Mouse (Mus musculus): ENCODE data around the gene Slc13a5.

Gene Slc13a5

DNA sequence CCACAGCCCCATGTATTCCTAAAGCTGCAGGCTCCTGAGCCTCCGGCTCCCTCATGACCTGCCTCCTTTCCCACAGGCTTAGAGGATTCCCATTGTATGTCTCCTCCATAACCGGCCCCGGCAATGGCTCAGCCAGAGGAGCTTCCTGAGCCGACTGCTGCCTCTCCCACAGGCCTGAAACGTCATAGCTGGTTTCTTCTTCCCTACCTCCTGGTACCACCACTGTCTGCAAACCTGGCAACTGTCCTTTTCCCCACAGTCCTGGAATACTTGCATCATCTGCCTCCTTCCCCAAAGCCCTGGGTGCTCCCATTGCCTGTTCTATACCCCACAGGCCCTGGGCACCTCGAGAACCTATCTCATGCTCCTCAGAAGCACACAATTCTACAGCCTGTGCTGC lies 61.8 kb downstream of the Slc13a5 start:
- DNase-seq (ENCODE audit: low spot score), result no peak

DNA sequence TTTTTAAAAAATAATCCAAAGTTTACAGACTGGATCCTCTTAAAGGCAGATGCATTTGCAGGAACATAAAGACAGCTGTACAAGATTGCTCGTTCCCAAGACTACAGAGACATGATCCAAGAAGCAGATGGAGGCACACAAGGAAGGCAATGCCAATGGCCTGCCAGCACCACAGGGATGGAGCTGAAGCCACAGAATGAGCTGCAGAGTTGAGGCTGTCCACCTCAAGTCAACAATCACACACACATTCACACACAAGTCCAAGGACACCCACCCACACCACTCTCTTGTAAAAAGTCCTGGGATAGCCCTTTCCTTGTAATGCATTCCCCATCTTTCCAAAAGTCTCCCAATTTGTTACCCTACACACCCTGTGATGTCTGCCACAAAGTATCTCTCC lies 63.6 kb downstream of the Slc13a5 start:
- DNase-seq (ENCODE audit: low spot score), result no peak

DNA sequence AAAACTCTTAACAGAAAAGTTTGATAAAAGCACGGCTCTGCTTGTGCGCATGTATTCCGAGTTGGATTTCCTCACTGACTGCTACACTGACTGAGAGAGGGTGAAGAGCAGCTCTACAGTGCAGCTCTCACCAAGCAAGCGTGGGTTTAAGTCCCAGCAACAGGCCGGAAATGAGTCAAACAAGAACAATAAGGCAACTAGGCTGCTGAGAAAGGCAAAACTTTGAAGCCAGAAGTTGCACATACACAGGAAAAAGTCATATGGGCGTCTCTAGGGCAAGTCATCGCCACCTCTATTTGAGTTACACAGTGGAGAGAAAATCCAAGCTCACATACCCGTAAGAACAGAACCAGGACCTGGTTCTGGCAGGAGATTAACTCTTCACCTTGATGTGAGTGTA lies 70.5 kb downstream of the Slc13a5 start:
- no peak for DNase-seq (ENCODE audit: low spot score)

DNA sequence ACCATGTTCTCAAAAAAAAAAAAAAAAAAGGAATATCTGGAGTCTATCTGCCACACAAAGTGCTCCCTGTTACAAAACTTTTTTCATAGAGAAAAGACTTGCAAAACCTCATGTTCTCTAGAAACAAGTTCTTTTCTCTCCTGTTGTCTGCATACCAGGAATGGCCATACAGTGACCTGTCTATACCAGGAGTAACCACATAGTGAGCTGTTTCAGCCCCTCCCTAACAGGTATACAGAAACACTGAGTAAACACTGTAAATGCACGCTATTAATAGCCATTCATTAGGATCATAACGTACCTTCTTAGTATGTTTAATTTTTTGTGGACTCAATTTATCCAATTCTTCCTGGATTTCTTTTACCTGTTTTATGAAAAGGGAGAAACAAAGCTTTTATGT lies 72.8 kb downstream of the Slc13a5 start:
- no peak for DNase-seq (ENCODE audit: low spot score)
